8 mouse cellular contexts compared by ENCODE assay signal in genomic region chr4:119539031-119539824, GRCm38 (mm10). TPM values are rescaled to one million over a fixed set of nuclear protein-coding genes. Genes with fewer than 3 reads are reported as not detected.
DNase-seq lines count a peak whose midpoint lies in the region; ATAC-seq and TF ChIP-seq lines count a peak whose summit lies in the region.

Gene Frg2f1 (minus strand): TSS chr4:119539529.

- peak within 1 kb of the TSS; percentile 90 for H3K4me3 ChIP-seq in heart, embryonic 12.5 days
- peak within 1 kb of the TSS; percentile 97 for H3K4me3 ChIP-seq in kidney, postnatal 0 days (replicated peaks; ENCODE audit: low read depth, low read length)
- peak within 1 kb of the TSS; percentile 87 for H3K4me3 ChIP-seq in liver, embryonic 11.5 days (ENCODE audit: low read depth, low read length)
- peak within 1 kb of the TSS; percentile 90 for H3K4me3 ChIP-seq in stomach, embryonic 14.5 days (ENCODE audit: low read depth, low read length)

- peak; percentile 14; the same call in 1 of the 2 replicates for TF ChIP-seq CTCF in kidney, postnatal 0 days (IDR thresholded peaks at IDR 0.05; ENCODE audit: low read depth)

- H3K4me1 ChIP-seq in heart, embryonic 12.5 days (replicated peaks), result peaks cover 15% of the 10 kb centered on the region
- H3K4me1 ChIP-seq in kidney, postnatal 0 days (replicated peaks; ENCODE audit: insufficient read depth, low read length), result 0 out of 2 replicates have a peak, but pooled peaks cover 9% of the 10 kb centered on the region
- peaks cover 17% of the 10 kb centered on the region for H3K4me1 ChIP-seq in liver, embryonic 11.5 days (replicated peaks; ENCODE audit: control insufficient read depth, insufficient read depth, low read length)
- peaks cover 15% of the 10 kb centered on the region; the same call in 1 of the 2 replicates for H3K4me1 ChIP-seq in stomach, embryonic 14.5 days (ENCODE audit: control insufficient read depth, insufficient read depth, low read length)

- peak; percentile 97 for DNase-seq in CD4-positive helper T cell, adult 2 months (ENCODE audit: low read depth, low spot score)
- peak; percentile 90 for DNase-seq in brain, embryonic 18.5 days (ENCODE audit: low read depth, low spot score)
- DNase-seq in kidney, postnatal 0 days (ENCODE audit: low spot score), result peak; percentile 94
- peak; percentile 92 for DNase-seq in liver, embryonic 11.5 days (ENCODE audit: low spot score)
- peak; percentile 96 for DNase-seq in naive thymus-derived CD4-positive, alpha-beta T cell, adult 2 months (ENCODE audit: low read depth)

- H3K4me2 ChIP-seq in heart, embryonic 12.5 days, result peak within 1 kb of the TSS; percentile 80
- H3K4me2 ChIP-seq in kidney, postnatal 0 days (ENCODE audit: low read length), result peak within 1 kb of the TSS; percentile 87
- peak within 1 kb of the TSS; percentile 91 for H3K4me2 ChIP-seq in liver, embryonic 11.5 days
- peak within 1 kb of the TSS; percentile 78 for H3K4me2 ChIP-seq in stomach, embryonic 14.5 days (replicated peaks; ENCODE audit: low read depth, low read length)

- WGBS in heart, embryonic 12.5 days, result under 1% methylated on average over 70 of the region's 85 CpGs
- under 1% methylated on average over 57 of the region's 85 CpGs for WGBS in kidney, postnatal 0 days
- WGBS in liver, embryonic 11.5 days, result under 1% methylated on average over 78 of the region's 85 CpGs
- WGBS in stomach, embryonic 14.5 days, result under 1% methylated on average over 61 of the region's 85 CpGs

- peak within 1 kb of the TSS; percentile 94 for H3K9ac ChIP-seq in heart, embryonic 12.5 days
- H3K9ac ChIP-seq in kidney, postnatal 0 days (ENCODE audit: low read depth, low read length), result peak within 1 kb of the TSS; percentile 98
- H3K9ac ChIP-seq in liver, embryonic 11.5 days (ENCODE audit: low read depth, low read length), result peak within 1 kb of the TSS; percentile 88
- peak within 1 kb of the TSS; percentile 95 for H3K9ac ChIP-seq in stomach, embryonic 14.5 days (replicated peaks; ENCODE audit: low read depth, low read length)

- peak; percentile 96 for ATAC-seq in erythroid progenitor cell, adult 5-6 weeks (replicated peaks; ENCODE audit: low FRiP score, poor library complexity, severe bottlenecking)
- ATAC-seq in heart, embryonic 12.5 days (ENCODE audit: insufficient number of reproducible peaks, low FRiP score), result peak; percentile 95
- ATAC-seq in kidney, postnatal 0 days (replicated peaks; ENCODE audit: low FRiP score, low read depth), result peak; percentile 93
- ATAC-seq in liver, embryonic 11.5 days (replicated peaks; ENCODE audit: low FRiP score), result peak; percentile 93
- peak; percentile 91 for ATAC-seq in stomach, embryonic 14.5 days (ENCODE audit: insufficient number of reproducible peaks, insufficient read depth, low FRiP score, low read depth)

- no peaks in the 10 kb centered on the region for H3K27me3 ChIP-seq in heart, embryonic 12.5 days (replicated peaks)
- H3K27me3 ChIP-seq in kidney, postnatal 0 days (ENCODE audit: insufficient read depth, low read length), result no peaks in the 10 kb centered on the region
- H3K27me3 ChIP-seq in liver, embryonic 11.5 days (replicated peaks; ENCODE audit: control insufficient read depth, insufficient read depth, low read length), result no peaks in the 10 kb centered on the region
- no peaks in the 10 kb centered on the region for H3K27me3 ChIP-seq in stomach, embryonic 14.5 days (ENCODE audit: control insufficient read depth, insufficient read depth, low read length)

- H3K27ac ChIP-seq in heart, embryonic 12.5 days (ENCODE audit: poor library complexity, severe bottlenecking), result peak within 1 kb of the TSS; percentile 99
- H3K27ac ChIP-seq in kidney, postnatal 0 days, result peak within 1 kb of the TSS; percentile 99
- H3K27ac ChIP-seq in liver, embryonic 11.5 days (ENCODE audit: low read depth, low read length), result peak within 1 kb of the TSS; percentile 92
- H3K27ac ChIP-seq in stomach, embryonic 14.5 days (ENCODE audit: low read length), result peak within 1 kb of the TSS; percentile 96

- no peaks in the 10 kb centered on the region for H3K9me3 ChIP-seq in heart, embryonic 12.5 days (replicated peaks)
- H3K9me3 ChIP-seq in kidney, postnatal 0 days (replicated peaks; ENCODE audit: low read length), result no peaks in the 10 kb centered on the region
- H3K9me3 ChIP-seq in liver, embryonic 11.5 days (ENCODE audit: control insufficient read depth, low read length), result no peaks in the 10 kb centered on the region
- no peaks in the 10 kb centered on the region for H3K9me3 ChIP-seq in stomach, embryonic 14.5 days (ENCODE audit: control insufficient read depth, low read depth, low read length)

- H3K36me3 ChIP-seq in heart, embryonic 12.5 days, result no peaks in the 10 kb centered on the region
- no peaks in the 10 kb centered on the region for H3K36me3 ChIP-seq in kidney, postnatal 0 days (ENCODE audit: insufficient read depth, low read length)
- H3K36me3 ChIP-seq in liver, embryonic 11.5 days (ENCODE audit: control insufficient read depth, insufficient read depth, low read length), result no peaks in the 10 kb centered on the region
- H3K36me3 ChIP-seq in stomach, embryonic 14.5 days (ENCODE audit: control insufficient read depth, insufficient read depth, low read length), result no peaks in the 10 kb centered on the region

RNA-seq across cellular contexts. Expression of gene Frg2f1, which starts in this region (rescaled TPM):
- not detected in 2 replicates for total RNA-seq in erythroid progenitor cell, adult 5-6 weeks (2015; ENCODE audit: low replicate concordance)
- 1.2 TPM in 1 of 2 replicates, not detected in the other for total RNA-seq in erythroid progenitor cell, adult 5-6 weeks (2017; ENCODE audit: low replicate concordance)
- 4.5 and 5.1 TPM in 2 replicates for polyA plus RNA-seq in heart, embryonic 12.5 days (2016; fragmentation: Nextera tagmentation; extraction: Ambion mirVana)
- polyA plus RNA-seq in kidney, postnatal 0 days (2015; fragmentation: Nextera tagmentation; extraction: Ambion mirVana), result 5.2 and 6.3 TPM in 2 replicates
- 1.4 and 1.9 TPM in 2 replicates for polyA plus RNA-seq in liver, embryonic 11.5 days (2014; fragmentation: Nextera tagmentation; extraction: Ambion mirVana)
- polyA plus RNA-seq in stomach, embryonic 14.5 days (2014; fragmentation: Nextera tagmentation; extraction: Ambion mirVana), result 3.3 and 3.8 TPM in 2 replicates

Comparison
In these comparisons a context has a peak if more than half of its experiments do, and no peak if none do; other contexts are left out.
1. Peak in every context shown above with its lines: DNase-seq, ATAC-seq, H3K4me3 ChIP-seq and H3K27ac ChIP-seq.